Mouse (Mus musculus) hindbrain, embryonic 12.5 days (tissue): ENCODE measurements around the gene Prlh. TPM values are rescaled to one million over a fixed set of nuclear protein-coding genes. Genes with fewer than 3 reads are reported as not detected.
A peak's percentile ranks its signal among the peaks of the same experiment; 100 is the strongest.

Source experiments
- ATAC-seq: fragments of 200-750 bp; cut with Nextera tagmentation; 2 replicates; pipeline ENCODE4 v1.8.0; 2017; ENCODE audit warnings: moderate TSS enrichment; ENCODE audit not compliant: low FRiP score
- H3K27ac ChIP-seq: fragments of 300-500 bp; sonication (generic); 2 replicates; pipeline ENCODE4 v1.5.1; 2016; ENCODE audit warnings: mild to moderate bottlenecking
- H3K27me3 ChIP-seq: fragments of 300-500 bp; sonication (generic); 2 replicates; pipeline ENCODE4 v1.6.1; 2016; ENCODE audit warnings: mild to moderate bottlenecking
- H3K36me3 ChIP-seq: fragments of 300-500 bp; sonication (generic); 2 replicates; pipeline ENCODE4 v1.6.1; 2016; ENCODE audit warnings: mild to moderate bottlenecking
- H3K4me1 ChIP-seq: fragments of 300-500 bp; sonication (generic); 2 replicates; pipeline ENCODE4 v1.6.1; 2016
- H3K4me2 ChIP-seq: fragments of 300-500 bp; sonication (generic); replicated peaks from 2 replicates; pipeline ENCODE4 v1.6.1; 2016; ENCODE audit warnings: mild to moderate bottlenecking
- H3K4me3 ChIP-seq: fragments of 300-500 bp; sonication (generic); 2 replicates; pipeline ENCODE4 v1.5.1; 2016; ENCODE audit warnings: mild to moderate bottlenecking
- H3K9ac ChIP-seq: fragments of 300-500 bp; sonication (generic); 2 replicates; pipeline ENCODE4 v1.6.1; 2016; ENCODE audit warnings: mild to moderate bottlenecking, moderate library complexity
- H3K9me3 ChIP-seq: fragments of 300-500 bp; sonication (generic); replicated peaks from 2 replicates; pipeline ENCODE4 v1.6.1; 2016; ENCODE audit warnings: mild to moderate bottlenecking
- WGBS: fragments of 180-500 bp; shearing (Covaris S2); methylation state at CpG from one replicate; pipeline ENCODE4 v1.1.7; 2016; 5-methylcytosine and 5-hydroxymethylcytosine counted together
- polyA plus RNA-seq: library from polyadenylated mRNA; unstranded; fragments of >200 nt; fragmentation: Nextera tagmentation; extraction: Ambion mirVana; gene quantifications from 2 replicates; pipeline ENCODE4 v1.2.1, GENCODE M21; 2016

Gene Prlh
- polyA plus RNA-seq, 1 experiment from 2014 or later = not detected

- H3K9me3 ChIP-seq = no peaks in the 10 kb centered on the region
- no peak overlapping the region for H3K4me3 ChIP-seq
- no peak overlapping the region for H3K4me2 ChIP-seq
- no peak overlapping the region for H3K27ac ChIP-seq
- no peak overlapping the region for H3K9ac ChIP-seq
- no peaks in the 10 kb centered on the region for H3K27me3 ChIP-seq
- WGBS = 96% methylated on average over 1 of the region's 1 CpGs
- no peaks in the 10 kb centered on the region for H3K36me3 ChIP-seq
- peaks cover 17% of the 10 kb centered on the region for H3K4me1 ChIP-seq
- ATAC-seq = no peak
Measured at GRCm38 (mm10) chr1:90995916-90996315, 43.0 kb downstream of the Prlh start.

DNA sequence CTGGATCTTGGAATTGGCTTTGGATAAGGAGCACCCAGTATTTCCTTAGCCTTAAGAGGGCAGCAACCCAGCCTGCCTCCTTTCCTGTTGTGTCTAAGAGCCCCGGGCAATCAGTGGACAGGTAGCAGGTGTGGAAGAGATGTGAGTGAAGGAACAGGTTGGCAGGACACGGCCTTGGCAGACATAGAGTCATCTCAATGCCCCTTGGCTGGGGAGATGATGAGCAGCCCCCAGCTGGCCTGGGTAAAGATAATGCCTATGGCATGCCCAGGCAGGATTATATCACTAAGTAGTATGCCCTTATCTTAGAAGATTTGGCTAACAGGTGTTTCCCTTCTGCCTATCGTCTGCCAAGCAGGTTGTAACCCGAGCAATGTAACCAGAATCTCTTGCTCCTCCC, 44.2 kb downstream of the Prlh start:
- Histone ChIP-seq H3K4me3 (no peak overlapping the region), H3K27me3 (no peaks in the 10 kb centered on the region), H3K4me2 (no peak overlapping the region), H3K36me3 (no peaks in the 10 kb centered on the region), H3K4me1 (peaks cover 20% of the 10 kb centered on the region), H3K27ac (no peak overlapping the region), H3K9me3 (no peaks in the 10 kb centered on the region), H3K9ac (no peak overlapping the region)
- no peak for ATAC-seq
- 78% methylated on average over 4 of the region's 4 CpGs for WGBS

DNA sequence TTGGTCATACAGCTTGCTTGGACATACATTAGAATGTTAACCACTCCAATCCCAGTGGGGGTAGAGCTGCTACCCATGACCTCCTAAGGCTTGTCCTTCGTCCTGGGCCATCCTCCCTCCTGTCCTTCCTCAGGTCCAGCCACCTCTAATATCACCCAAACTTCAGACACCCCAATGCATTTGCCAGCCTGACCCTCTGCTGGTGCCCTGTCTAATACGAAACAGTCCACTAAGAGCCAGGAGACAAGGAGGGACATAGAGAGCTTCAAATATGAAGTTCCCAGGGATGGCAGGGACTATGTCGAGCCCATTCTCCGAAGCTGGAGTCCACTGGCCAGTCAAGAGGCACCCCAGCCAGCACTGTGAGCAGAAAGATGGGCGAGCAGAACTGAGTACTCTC, 44.7 kb downstream of the Prlh start:
- Histone ChIP-seq H3K4me1 (peaks cover 21% of the 10 kb centered on the region), H3K4me2 (no peak overlapping the region; the same call in 1 of the 2 replicates), H3K9me3 (no peaks in the 10 kb centered on the region), H3K9ac (no peak overlapping the region), H3K27ac (no peak overlapping the region), H3K4me3 (no peak overlapping the region), H3K36me3 (no peaks in the 10 kb centered on the region), H3K27me3 (no peaks in the 10 kb centered on the region)
- ATAC-seq = no peak
- WGBS = 88% methylated on average over 5 of the region's 5 CpGs

GRCm38 (mm10) chr1:90998268-90998890, 45.5 kb downstream of the Prlh start, which contains the start of gene Lrrfip1:
Gene Lrrfip1, plus strand, starts transcription at chr1:90998737.
- H3K4me3 ChIP-seq = peak within 1 kb of the TSS; percentile 66
- H3K36me3 ChIP-seq = no peaks in the 10 kb centered on the region
- H3K9me3 ChIP-seq = no peaks in the 10 kb centered on the region
- H3K27me3 ChIP-seq = no peaks in the 10 kb centered on the region
- peak within 1 kb of the TSS; percentile 97 for H3K4me2 ChIP-seq
- peak; percentile 82 for ATAC-seq
- peak within 1 kb of the TSS; percentile 72 for H3K9ac ChIP-seq
- peak within 1 kb of the TSS; percentile 12; the same call in 1 of the 2 replicates for H3K27ac ChIP-seq
- 3% methylated on average over 58 of the region's 59 CpGs for WGBS
- peaks cover 23% of the 10 kb centered on the region for H3K4me1 ChIP-seq

DNA sequence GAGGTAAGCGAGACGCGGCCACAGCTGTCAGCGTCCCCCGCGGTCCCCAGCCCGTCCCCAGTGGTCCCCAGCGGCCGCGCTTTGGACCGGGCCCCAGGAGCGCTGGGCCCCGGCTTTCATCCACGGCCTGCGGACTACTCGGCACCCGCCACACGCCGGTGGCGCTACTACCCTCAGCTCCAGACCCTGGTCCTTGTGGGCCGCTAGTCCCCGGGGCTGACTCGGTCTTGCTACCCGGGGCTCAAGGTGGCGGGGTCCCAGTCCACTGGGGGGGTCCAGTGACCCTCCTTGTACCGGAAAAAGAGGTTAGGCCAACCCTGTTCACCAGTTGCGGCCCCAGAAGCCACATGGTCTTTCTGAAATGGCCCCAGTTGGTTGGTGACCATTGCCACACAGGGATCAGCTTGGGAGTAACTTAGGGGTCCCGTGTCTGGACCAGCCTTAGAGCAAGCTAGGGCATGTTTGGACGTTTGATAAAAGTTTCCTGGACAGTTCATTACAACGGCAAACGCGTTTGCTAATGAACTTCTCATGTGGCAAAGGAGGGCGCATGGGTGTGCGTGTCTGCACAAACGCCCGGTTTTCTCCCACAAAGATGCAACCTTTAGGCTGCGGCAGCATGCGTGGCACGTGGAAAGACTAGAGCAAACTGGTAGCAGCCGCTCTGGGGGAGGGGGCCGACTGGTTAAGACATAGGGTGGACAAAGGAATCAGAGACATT, 46.1 kb downstream of the Prlh start:
- Histone ChIP-seq H3K4me2 (peak overlapping the region; percentile 97), H3K4me1 (peaks cover 23% of the 10 kb centered on the region), H3K9ac (peak overlapping the region; percentile 72), H3K9me3 (no peaks in the 10 kb centered on the region), H3K36me3 (no peaks in the 10 kb centered on the region), H3K4me3 (peak overlapping the region; percentile 66), H3K27me3 (no peaks in the 10 kb centered on the region), H3K27ac (peak overlapping the region; percentile 12; the same call in 1 of the 2 replicates)
- peak; percentile 73 for ATAC-seq
- 1% methylated on average over 41 of the region's 41 CpGs for WGBS

- Histone ChIP-seq H3K4me2 (peak overlapping the region; percentile 97), H3K27me3 (no peaks in the 10 kb centered on the region), H3K36me3 (no peaks in the 10 kb centered on the region), H3K4me1 (peaks cover 23% of the 10 kb centered on the region), H3K4me3 (peak overlapping the region; percentile 66; the same call in 1 of the 2 replicates), H3K9ac (peak overlapping the region; percentile 1; the same call in 1 of the 2 replicates), H3K27ac (0 out of 2 replicates have a peak overlapping the region, but pooled peaks have one; percentile 40), H3K9me3 (no peaks in the 10 kb centered on the region)
- WGBS = 77% methylated on average over 10 of the region's 10 CpGs
- ATAC-seq = no peak
Measured at GRCm38 (mm10) chr1:90999911-91000601, 47.1 kb downstream of the Prlh start.

DNA sequence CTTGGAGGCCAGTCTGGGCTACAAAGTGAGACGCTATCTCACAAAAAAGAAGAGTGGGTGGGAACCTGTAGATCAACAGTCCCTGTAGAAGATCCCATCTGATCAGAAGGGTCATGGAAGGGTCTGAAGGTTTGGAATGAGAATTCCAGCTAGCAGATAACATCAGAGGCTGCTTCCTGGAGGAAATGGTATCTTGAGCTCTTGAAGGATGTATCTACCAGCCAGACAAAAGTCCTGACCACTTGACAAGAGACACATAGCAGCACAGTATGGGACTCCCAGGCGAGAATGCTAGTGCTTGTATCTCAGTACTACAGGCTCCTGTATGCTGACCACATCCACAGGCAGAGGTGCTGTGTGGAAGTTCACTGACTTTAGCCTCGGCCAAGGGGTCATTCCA, 48.2 kb downstream of the Prlh start:
- Histone ChIP-seq H3K36me3 (no peaks in the 10 kb centered on the region), H3K27ac (no peak overlapping the region), H3K27me3 (no peaks in the 10 kb centered on the region), H3K4me3 (no peak overlapping the region), H3K4me2 (no peak overlapping the region), H3K4me1 (peaks cover 23% of the 10 kb centered on the region), H3K9me3 (no peaks in the 10 kb centered on the region), H3K9ac (no peak overlapping the region)
- ATAC-seq = no peak
- WGBS = 84% methylated on average over 3 of the region's 3 CpGs

GRCm38 (mm10) chr1:91001871-91002539, 49.1 kb downstream of the Prlh start:
- Histone ChIP-seq H3K4me3 (no peak overlapping the region), H3K27me3 (no peaks in the 10 kb centered on the region), H3K4me2 (no peak overlapping the region), H3K9me3 (no peaks in the 10 kb centered on the region), H3K36me3 (no peaks in the 10 kb centered on the region), H3K9ac (no peak overlapping the region), H3K27ac (no peak overlapping the region), H3K4me1 (peaks cover 23% of the 10 kb centered on the region)
- no peak for ATAC-seq
- WGBS = 77% methylated on average over 3 of the region's 3 CpGs

DNA sequence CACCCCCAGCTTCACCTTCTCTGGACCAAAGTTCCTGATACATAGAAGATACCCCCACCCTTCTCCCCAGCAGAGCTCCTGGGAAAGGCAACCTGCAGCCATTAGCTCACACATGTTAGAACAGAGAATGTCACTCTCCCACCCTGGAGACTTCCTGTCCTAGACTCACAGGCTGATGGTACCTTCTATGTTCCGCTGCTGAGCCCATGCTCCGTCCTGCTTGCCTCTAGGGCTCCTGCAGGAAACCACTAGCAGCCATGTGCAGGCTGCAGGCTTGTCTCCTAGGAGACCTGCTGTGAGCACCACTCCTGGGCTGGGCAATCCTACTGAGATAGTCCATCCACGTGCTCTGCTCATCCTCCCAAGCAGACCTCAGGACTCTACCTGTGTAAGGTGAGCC, 49.7 kb downstream of the Prlh start:
- no peak for ATAC-seq
- Histone ChIP-seq H3K36me3 (no peaks in the 10 kb centered on the region), H3K27me3 (no peaks in the 10 kb centered on the region), H3K9me3 (no peaks in the 10 kb centered on the region), H3K4me3 (no peak overlapping the region), H3K27ac (no peak overlapping the region), H3K4me2 (no peak overlapping the region), H3K4me1 (peaks cover 23% of the 10 kb centered on the region), H3K9ac (no peak overlapping the region)
- 82% methylated on average over 3 of the region's 3 CpGs for WGBS

Other genes starting within 250 kb of the Prlh start
- 22.6 and 32.1 TPM in 2 replicates for gene Col6a3, start 109.1 kb upstream of the Prlh start, polyA plus RNA-seq
- 0.09 and 0.22 TPM in 2 replicates for gene Mlph, start 38.0 kb upstream of the Prlh start, polyA plus RNA-seq
- 0.64 and 0.71 TPM in 2 replicates for gene Rab17, start 16.6 kb downstream of the Prlh start, polyA plus RNA-seq
- gene Lrrfip1, start 45.6 kb downstream of the Prlh start, polyA plus RNA-seq = 26.0 and 32.0 TPM in 2 replicates
- 0.69 and 1.5 TPM in 2 replicates for gene Rbm44, start 192.0 kb downstream of the Prlh start, polyA plus RNA-seq
- 0.91 and 1.1 TPM in 2 replicates for gene Ramp1, start 226.7 kb downstream of the Prlh start, polyA plus RNA-seq